Mouse (Mus musculus): ENCODE measurements around the gene Cmip.
A peak's percentile ranks its signal among the peaks of the same experiment; 100 is the strongest.

Cmip gene

GRCm38 (mm10) chr8:117464525-117464924, 207.7 kb downstream of the Cmip start:
- no peak for DNase-seq (ENCODE audit: low read depth, low spot score)

- DNase-seq (ENCODE audit: low read depth, low spot score), result peak; percentile 49
These were observed 208.4 kb downstream of the Cmip start for GRCm38 (mm10) chr8:117465250-117465649.

GRCm38 (mm10) chr8:117467466-117467865, 210.6 kb downstream of the Cmip start:
- DNase-seq (ENCODE audit: low read depth, low spot score), result no peak

- no peak for DNase-seq (ENCODE audit: low read depth, low spot score)
These were observed 212.8 kb downstream of the Cmip start for GRCm38 (mm10) chr8:117469431-117470341.

GRCm38 (mm10) chr8:117470342-117470781, 213.5 kb downstream of the Cmip start:
- DNase-seq (ENCODE audit: low read depth, low spot score), result no peak

GRCm38 (mm10) chr8:117471174-117471573, 214.3 kb downstream of the Cmip start:
- peak; percentile 46 for DNase-seq (ENCODE audit: low read depth, low spot score)

- DNase-seq (ENCODE audit: low read depth, low spot score), result no peak
These were observed 214.8 kb downstream of the Cmip start for GRCm38 (mm10) chr8:117471655-117472054.

GRCm38 (mm10) chr8:117472332-117472731, 215.5 kb downstream of the Cmip start:
- no peak for DNase-seq (ENCODE audit: low read depth, low spot score)

- DNase-seq (ENCODE audit: low read depth, low spot score), result peak; percentile 76
These were observed 218.1 kb downstream of the Cmip start for GRCm38 (mm10) chr8:117474944-117475343.

- no peak for DNase-seq (ENCODE audit: low read depth, low spot score)
These were observed 219.0 kb downstream of the Cmip start for GRCm38 (mm10) chr8:117475819-117476218.

GRCm38 (mm10) chr8:117478082-117478481, 221.2 kb downstream of the Cmip start:
- DNase-seq (ENCODE audit: low read depth, low spot score), result no peak

GRCm38 (mm10) chr8:117479996-117480395, 223.1 kb downstream of the Cmip start:
- DNase-seq (ENCODE audit: low read depth, low spot score), result no peak

GRCm38 (mm10) chr8:117480516-117480915, 223.7 kb downstream of the Cmip start:
- DNase-seq (ENCODE audit: low read depth, low spot score), result no peak

- DNase-seq (ENCODE audit: low read depth, low spot score), result no peak
These were observed 225.0 kb downstream of the Cmip start for GRCm38 (mm10) chr8:117481830-117482229.

GRCm38 (mm10) chr8:117484731-117485130, 227.9 kb downstream of the Cmip start:
- DNase-seq (ENCODE audit: low read depth, low spot score), result no peak

- DNase-seq (ENCODE audit: low read depth, low spot score), result no peak
These were observed 228.5 kb downstream of the Cmip start for GRCm38 (mm10) chr8:117485316-117485715.

- no peak for DNase-seq (ENCODE audit: low read depth, low spot score)
These were observed 231.6 kb downstream of the Cmip start for GRCm38 (mm10) chr8:117488246-117489005.

- no peak for DNase-seq (ENCODE audit: low read depth, low spot score)
These were observed 236.7 kb downstream of the Cmip start for GRCm38 (mm10) chr8:117493543-117493942.

GRCm38 (mm10) chr8:117494874-117495273, 238.0 kb downstream of the Cmip start:
- no peak for DNase-seq (ENCODE audit: low read depth, low spot score)

GRCm38 (mm10) chr8:117498179-117498914, 241.5 kb downstream of the Cmip start, which contains the start of gene Plcg2:
Gene Plcg2 (plus strand): TSS chr8:117498291.
- DNase-seq (ENCODE audit: low read depth, low spot score), result no peak

GRCm38 (mm10) chr8:117498915-117499540, 242.2 kb downstream of the Cmip start:
- no peak for DNase-seq (ENCODE audit: low read depth, low spot score)
